Mouse (Mus musculus) megakaryocyte progenitor cell, adult 5-6 weeks (primary cell): ENCODE measurements at regions not wholly inside any gene's neighbourhood (a gene's known extent, or its start where the extent isn't known, plus 50 kb on each side); places are given as distances from the start of the nearest gene placed in this dataset.

Experiments used
- ATAC-seq: replicated peaks from 2 replicates; pipeline ENCODE4 v1.8.0; 2016; ENCODE audit warnings: mild to moderate bottlenecking, moderate TSS enrichment, inconsistent platforms; ENCODE audit not compliant: poor library complexity

DNA sequence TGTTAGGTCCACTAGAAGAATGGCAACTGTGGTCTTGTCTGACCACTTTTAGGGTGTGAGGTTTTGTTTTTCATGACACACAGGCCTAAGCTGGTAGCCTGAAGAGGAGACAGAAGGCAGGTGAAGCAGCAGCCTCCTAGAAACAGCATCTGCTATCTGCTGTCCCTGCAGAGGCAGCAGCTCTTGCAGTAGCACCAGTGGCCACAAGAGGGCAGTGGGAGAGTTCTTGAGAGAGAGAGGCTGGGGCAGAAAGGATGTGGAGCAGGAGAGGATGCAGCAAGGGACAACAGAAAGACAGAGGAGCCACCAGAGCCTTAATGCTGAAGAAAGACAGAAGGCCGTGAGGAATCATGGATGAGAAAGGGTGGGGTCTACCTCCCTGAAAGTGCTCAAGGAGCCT is 88.1 kb upstream of the Usp51 start:
- peak; percentile 72 for ATAC-seq

DNA sequence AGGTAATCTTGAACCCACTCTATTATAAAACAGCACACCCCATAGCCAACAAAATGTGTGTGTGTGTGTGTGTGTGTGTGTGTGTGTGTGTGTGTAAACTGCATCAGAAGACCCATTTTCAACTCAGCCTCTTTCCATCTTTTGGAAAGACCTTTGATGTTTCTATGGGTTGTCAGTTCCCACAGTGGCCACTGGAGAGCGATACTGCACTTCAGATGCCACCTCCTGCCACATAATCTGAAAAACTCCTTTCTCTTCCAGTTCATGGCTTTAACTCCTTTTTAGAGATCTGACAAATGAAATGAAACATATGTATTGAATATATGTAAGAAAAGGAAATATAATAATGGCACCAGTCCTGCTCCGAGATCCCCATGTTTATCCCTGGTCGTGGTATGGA is 79.3 kb upstream of the Usp51 start:
- ATAC-seq: peak; percentile 46; the same call in 1 of the 2 replicates

DNA sequence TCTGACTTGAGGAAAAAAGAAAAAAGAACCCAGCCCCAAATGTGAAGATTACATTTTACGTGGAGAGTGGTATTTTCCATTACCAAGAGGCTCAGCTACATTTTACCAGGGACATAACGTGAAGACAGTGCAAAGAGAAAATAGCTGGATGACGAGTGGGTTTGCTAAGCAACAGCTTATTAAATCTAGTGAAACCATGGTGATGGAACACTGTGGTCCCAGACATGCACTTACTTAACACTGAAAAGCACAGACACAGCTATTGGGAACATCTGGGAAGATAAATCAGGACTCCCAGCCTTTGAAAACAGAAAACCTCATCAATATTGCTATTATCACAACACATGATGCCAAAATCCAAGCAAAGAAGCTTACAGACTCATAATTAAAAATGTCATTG is 60.1 kb upstream of the Usp51 start:
- ATAC-seq: no peak
